Mouse (Mus musculus) olfactory bulb, adult 2 months (tissue): ENCODE results near the gene Mup17. TPM values are rescaled to one million over a fixed set of nuclear protein-coding genes. Genes with fewer than 3 reads are reported as not detected.
"Not testable (repeated sequence)": the region's sequence is repeated elsewhere in the genome, so short reads cannot be mapped to it uniquely, and the experiment has no call there.

Experiments used
- H3K27ac ChIP-seq: fragments of 200-500 bp; 2 replicates; pipeline ENCODE4 v1.5.1; 2012; ENCODE audit warnings: low read depth, low read length; ENCODE audit not compliant: insufficient read depth
- H3K4me1 ChIP-seq: fragments of 200-500 bp; 2 replicates; pipeline ENCODE4 v1.6.1; 2012; ENCODE audit warnings: low read length; ENCODE audit not compliant: control insufficient read depth, insufficient read depth
- H3K4me3 ChIP-seq: fragments of 200-500 bp; 2 replicates; pipeline ENCODE4 v1.5.1; 2012; ENCODE audit warnings: mild to moderate bottlenecking, low read depth, low read length, moderate library complexity; ENCODE audit not compliant: insufficient read depth
- WGBS: fragments of 180-500 bp; shearing (Covaris S2); methylation state at CpG from one replicate; pipeline ENCODE4 v1.1.7; 2018; 5-methylcytosine and 5-hydroxymethylcytosine counted together
- polyA plus RNA-seq: library from polyadenylated mRNA; stranded (reverse); fragments of >200 nt; gene quantifications from 2 replicates; pipeline ENCODE4 v1.2.4, GENCODE M21; 2012; ENCODE audit warnings: low replicate concordance; ENCODE audit not compliant: missing spikeins, insufficient read depth, insufficient read length

The Mup17 gene
- not detected in 2 replicates for polyA plus RNA-seq

DNA sequence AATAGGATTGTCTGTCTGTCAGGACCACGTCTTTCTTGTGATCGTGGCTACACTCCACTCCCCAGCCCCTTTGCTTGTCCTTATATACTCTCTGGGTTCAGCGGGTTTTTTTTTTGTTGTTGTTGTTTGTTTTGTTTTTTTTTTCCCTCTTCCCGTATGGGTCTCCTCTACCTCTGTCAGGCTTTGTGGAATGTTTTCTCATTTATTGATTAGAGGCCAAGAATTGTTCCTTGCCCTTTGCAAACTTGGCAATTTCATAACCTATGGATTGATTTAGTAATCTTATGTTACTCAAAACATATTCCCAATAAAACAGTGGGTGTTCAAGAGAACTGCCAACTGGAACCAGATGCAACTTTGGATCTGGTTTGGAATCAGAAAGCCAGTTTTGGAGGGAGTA, at the start of gene Mup17:
TSS of gene Mup17 (minus strand) at position 101 of the 400 bp plus-strand sequence.
- H3K4me3 ChIP-seq, H3K27ac ChIP-seq, H3K4me1 ChIP-seq: not testable (repeated sequence)
- WGBS = 82% methylated on average over 4 of the region's 4 CpGs

GRCm38 (mm10) chr4:61571561-61571960, 24.1 kb downstream of the Mup17 start:
- not testable (repeated sequence) for H3K4me3 ChIP-seq, H3K27ac ChIP-seq, H3K4me1 ChIP-seq
- 89% methylated on average over 19 of the region's 19 CpGs for WGBS

- H3K4me3 ChIP-seq, H3K4me1 ChIP-seq, H3K27ac ChIP-seq: not testable (repeated sequence)
- WGBS = 42% methylated on average over 2 of the region's 2 CpGs
Observed at GRCm38 (mm10) chr4:61555887-61556286, 39.8 kb downstream of the Mup17 start.

Other genes starting within 250 kb of the Mup17 start
- not detected in 2 replicates for gene Mup15, start 156.1 kb downstream of the Mup17 start, polyA plus RNA-seq
- not detected in 2 replicates for gene Mup16, start 76.3 kb downstream of the Mup17 start, polyA plus RNA-seq
- gene Mup18, start 78.3 kb upstream of the Mup17 start, polyA plus RNA-seq = not detected in 2 replicates
- gene Mup19, start 186.4 kb upstream of the Mup17 start, polyA plus RNA-seq = not detected in 2 replicates
- not detected in 2 replicates for gene Mup5, start 239.4 kb upstream of the Mup17 start, polyA plus RNA-seq